Mouse (Mus musculus) 416B (cell line): ENCODE data around the gene 2310046K23Rik.
A peak's percentile ranks its signal among the peaks of the same experiment; 100 is the strongest.
"Not testable (repeated sequence)": the region's sequence is repeated elsewhere in the genome, so short reads cannot be mapped to it uniquely, and the experiment has no call there.

Source experiments
- DNase-seq: peaks from one replicate; pipeline ENCODE4 v3.0.0; 2011; ENCODE audit warnings: low read depth

The 2310046K23Rik gene

GRCm38 (mm10) chr3:92534411-92534810 lies at the start of gene 2310046K23Rik:
TSS of gene 2310046K23Rik (minus strand) at chr3:92534511.
- no peak for DNase-seq

- DNase-seq, result no peak
Measured at GRCm38 (mm10) chr3:92583164-92583826, 49.0 kb upstream of the 2310046K23Rik start.

GRCm38 (mm10) chr3:92579508-92579907 lies 45.2 kb upstream of the 2310046K23Rik start:
- no peak for DNase-seq

- DNase-seq, result no peak
Measured at GRCm38 (mm10) chr3:92578652-92579413, 44.5 kb upstream of the 2310046K23Rik start.

GRCm38 (mm10) chr3:92573449-92574041 lies 39.2 kb upstream of the 2310046K23Rik start, which contains the start of gene Ivl:
TSS of gene Ivl (minus strand) at chr3:92573735.
- peak; percentile 82 for DNase-seq

GRCm38 (mm10) chr3:92572514-92573155 lies 38.3 kb upstream of the 2310046K23Rik start:
- DNase-seq, result no peak

GRCm38 (mm10) chr3:92568752-92569151 lies 34.4 kb upstream of the 2310046K23Rik start:
- DNase-seq, result no peak

GRCm38 (mm10) chr3:92565418-92565817 lies 31.1 kb upstream of the 2310046K23Rik start:
- peak; percentile 51 for DNase-seq

GRCm38 (mm10) chr3:92512325-92512724 lies 22.0 kb downstream of the 2310046K23Rik start:
- DNase-seq, result peak; percentile 23

GRCm38 (mm10) chr3:92510786-92511185 lies 23.5 kb downstream of the 2310046K23Rik start:
- peak; percentile 56 for DNase-seq

GRCm38 (mm10) chr3:92508185-92508584 lies 26.1 kb downstream of the 2310046K23Rik start:
- DNase-seq, result no peak

- no peak for DNase-seq
Measured at GRCm38 (mm10) chr3:92503528-92503927, 30.8 kb downstream of the 2310046K23Rik start.

GRCm38 (mm10) chr3:92500393-92500792 lies 33.9 kb downstream of the 2310046K23Rik start, which contains the start of gene Sprr4:
TSS of gene Sprr4 (minus strand) at chr3:92500493.
- no peak for DNase-seq

GRCm38 (mm10) chr3:92490262-92490661 lies 44.0 kb downstream of the 2310046K23Rik start:
- DNase-seq, result not testable (repeated sequence)

- no peak for DNase-seq
Measured at GRCm38 (mm10) chr3:92486307-92486706, 48.0 kb downstream of the 2310046K23Rik start.

- peak; percentile 40 for DNase-seq
Measured at GRCm38 (mm10) chr3:92485863-92486262, 48.4 kb downstream of the 2310046K23Rik start, which contains the start of gene Sprr1a. TSS of gene Sprr1a (minus strand) at chr3:92485895.
